Mouse (Mus musculus) urinary bladder, postnatal 0 days (tissue): ENCODE results near the gene Eef1a1. TPM values are rescaled to one million over a fixed set of nuclear protein-coding genes. Genes with fewer than 3 reads are reported as not detected.

Experiments
- microRNA-seq: library from miRNA; unstranded; fragments of <30 nt; microRNA quantifications from one replicate; pipeline ENCODE4, GENCODE M21; 2016
- polyA plus RNA-seq: library from polyadenylated mRNA; unstranded; fragments of >200 nt; fragmentation: Nextera tagmentation; extraction: Ambion mirVana; gene quantifications from 2 replicates; pipeline ENCODE4 v1.2.1, GENCODE M21; 2015

Eef1a1 gene
- polyA plus RNA-seq, result 3,366 and 3,387 TPM in 2 replicates

GRCm38 (mm10) chr9:78488890-78489420, at the start of gene Eef1a1:
Eef1a1 (minus strand) TSS chr9:78489151.

GRCm38 (mm10) chr9:78447973-78448873, 40.7 kb downstream of the Eef1a1 start, which contains the start of the genes Mto1 and Gm17324:
Mto1 (plus strand) TSS chr9:78448208.
Gm17324 (minus strand) TSS chr9:78448786.

GRCm38 (mm10) chr9:78442579-78443392, 46.2 kb downstream of the Eef1a1 start, which contains the start of gene Cgas:
Cgas (minus strand) TSS chr9:78443237.

Small RNAs within 50 kb of the gene (microRNA-seq; reads per million reads assigned to microRNA genes)
- not detected for gene Gm26377

Other genes with a start within 250 kb of the Eef1a1 start
- 1.4 and 1.5 TPM in 2 replicates for gene Gm3776, start 232.0 kb downstream of the Eef1a1 start, polyA plus RNA-seq
- gene Gm10639, start 199.2 kb downstream of the Eef1a1 start, polyA plus RNA-seq, result 0.45 TPM in 1 of 2 replicates, not detected in the other
- gene Omt2a, start 174.4 kb downstream of the Eef1a1 start, polyA plus RNA-seq, result 0.23 and 0.41 TPM in 2 replicates
- not detected in 2 replicates for gene Omt2b, start 161.6 kb downstream of the Eef1a1 start, polyA plus RNA-seq
- 9.0 and 11.7 TPM in 2 replicates for gene Gsta2, start 133.4 kb downstream of the Eef1a1 start, polyA plus RNA-seq
- gene Dppa5a, start 121.0 kb downstream of the Eef1a1 start, polyA plus RNA-seq, result 4.1 TPM in 2 replicates
- 32.6 and 47.5 TPM in 2 replicates for gene Ooep, start 110.4 kb downstream of the Eef1a1 start, polyA plus RNA-seq
- 0.23 and 0.58 TPM in 2 replicates for gene Ddx43, start 93.4 kb downstream of the Eef1a1 start, polyA plus RNA-seq
- gene Cgas, start 45.9 kb downstream of the Eef1a1 start, polyA plus RNA-seq, result 1.6 and 1.7 TPM in 2 replicates
- gene Mto1, start 40.9 kb downstream of the Eef1a1 start, polyA plus RNA-seq, result 14.5 and 15.9 TPM in 2 replicates
- gene Gm17324, start 40.4 kb downstream of the Eef1a1 start, polyA plus RNA-seq, result 0.75 and 0.99 TPM in 2 replicates
- gene Slc17a5, start 98.9 kb upstream of the Eef1a1 start, polyA plus RNA-seq, result 6.8 and 8.5 TPM in 2 replicates
- gene Cd109, start 126.4 kb upstream of the Eef1a1 start, polyA plus RNA-seq, result 3.0 and 3.5 TPM in 2 replicates